Mouse (Mus musculus) heart, adult 18-20 months (tissue): Measurements from ENCODE around the gene Ap3d1. TPM values are rescaled to one million over a fixed set of nuclear protein-coding genes. Genes with fewer than 3 reads are reported as not detected.

Source experiments
- DNase-seq, 2 experiments: peaks; one replicate each; pipeline ENCODE4 v3.0.0; 2021 to 2022; ENCODE audit warnings: mixed read lengths in 1 of 2
- total RNA-seq, 2 experiments: library from RNA; stranded (reverse); gene quantifications; 2 replicates each; pipeline ENCODE4 v1.2.3; 2021

Gene Ap3d1
- total RNA-seq, 2 experiments from 2014 or later = 42.3 to 45.0 TPM

DNA sequence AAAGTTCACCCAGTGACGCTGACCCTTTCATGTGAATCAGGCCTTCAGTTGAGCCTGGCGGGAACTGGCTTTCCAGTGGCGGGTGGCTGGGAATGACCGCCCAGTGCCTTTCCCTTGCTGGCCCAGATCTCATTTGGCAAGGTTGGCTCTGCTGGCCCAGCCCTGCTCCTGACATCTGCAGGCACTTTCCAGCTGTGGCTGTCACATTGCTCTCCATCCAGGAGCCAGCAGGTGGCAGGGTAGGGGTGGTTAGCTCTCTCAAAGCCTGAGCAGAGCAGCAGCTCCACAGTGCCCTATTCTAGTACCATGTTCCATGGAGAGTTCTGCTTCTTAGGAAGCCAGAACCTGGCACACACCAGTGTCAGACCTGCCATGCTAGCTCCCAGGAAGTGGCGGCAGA lies 15.7 kb upstream of the Ap3d1 start:
- DNase-seq = peak; percentile 86 to 93

DNA sequence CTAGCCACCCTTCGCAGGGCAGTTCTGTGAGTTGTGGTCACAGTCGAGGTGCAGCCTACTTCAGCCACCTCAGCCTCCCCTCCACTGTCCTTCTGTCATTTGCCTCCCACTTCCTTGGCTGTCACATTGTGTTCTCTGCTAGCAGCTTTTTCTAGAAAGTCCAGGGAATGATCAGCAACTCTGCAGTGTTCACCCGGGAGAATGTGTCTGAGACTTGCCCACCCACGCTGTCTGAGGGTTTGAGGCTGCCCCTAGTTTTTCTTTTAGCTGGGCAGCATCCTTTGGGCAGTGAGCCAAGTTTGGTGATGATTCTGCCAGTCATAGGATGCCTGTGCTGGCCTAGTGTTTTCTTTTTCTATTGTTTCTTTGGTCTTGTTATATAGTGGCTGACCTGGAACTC lies 14.9 kb upstream of the Ap3d1 start:
- DNase-seq = no peak

DNA sequence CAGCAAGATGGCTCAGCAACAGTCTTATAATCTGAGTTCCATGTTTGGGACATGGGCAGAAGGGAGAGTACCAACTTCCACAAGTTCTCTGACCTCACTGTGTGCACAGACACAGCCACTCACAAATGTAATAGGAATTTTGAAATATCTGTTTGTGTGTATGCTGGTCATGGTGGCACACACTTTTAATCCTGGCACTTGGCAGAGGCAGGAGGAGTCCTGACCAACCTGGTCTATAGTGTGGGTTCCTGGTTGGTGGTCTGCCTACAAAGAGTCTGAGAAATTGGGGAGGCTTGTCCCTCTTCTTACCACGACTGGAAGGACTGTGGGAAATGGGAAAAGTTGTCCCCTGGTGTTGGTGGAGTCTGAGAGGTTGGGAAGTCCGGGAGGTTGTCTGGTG lies 14.4 kb upstream of the Ap3d1 start:
- no peak for DNase-seq

DNA sequence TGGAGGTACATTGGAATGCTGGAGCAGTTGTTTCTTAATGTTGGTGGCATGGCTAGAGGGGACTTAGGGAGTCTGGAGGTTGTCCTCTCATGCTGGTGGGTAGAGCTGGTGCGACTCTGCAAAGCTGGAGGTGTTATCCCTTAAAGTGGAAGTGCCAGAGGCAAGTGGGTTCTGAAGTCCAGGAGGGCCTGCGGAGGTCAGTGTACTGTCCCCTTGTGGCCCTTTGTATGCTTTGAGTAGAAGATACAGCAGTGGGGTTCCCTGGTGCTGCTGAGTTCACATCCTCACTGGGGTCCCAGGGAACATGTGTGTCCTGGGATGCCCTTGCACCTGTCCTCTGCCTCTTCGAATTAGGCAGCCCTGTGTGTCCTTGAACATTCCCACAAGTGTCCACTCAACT lies 14.0 kb upstream of the Ap3d1 start:
- DNase-seq = no peak

DNA sequence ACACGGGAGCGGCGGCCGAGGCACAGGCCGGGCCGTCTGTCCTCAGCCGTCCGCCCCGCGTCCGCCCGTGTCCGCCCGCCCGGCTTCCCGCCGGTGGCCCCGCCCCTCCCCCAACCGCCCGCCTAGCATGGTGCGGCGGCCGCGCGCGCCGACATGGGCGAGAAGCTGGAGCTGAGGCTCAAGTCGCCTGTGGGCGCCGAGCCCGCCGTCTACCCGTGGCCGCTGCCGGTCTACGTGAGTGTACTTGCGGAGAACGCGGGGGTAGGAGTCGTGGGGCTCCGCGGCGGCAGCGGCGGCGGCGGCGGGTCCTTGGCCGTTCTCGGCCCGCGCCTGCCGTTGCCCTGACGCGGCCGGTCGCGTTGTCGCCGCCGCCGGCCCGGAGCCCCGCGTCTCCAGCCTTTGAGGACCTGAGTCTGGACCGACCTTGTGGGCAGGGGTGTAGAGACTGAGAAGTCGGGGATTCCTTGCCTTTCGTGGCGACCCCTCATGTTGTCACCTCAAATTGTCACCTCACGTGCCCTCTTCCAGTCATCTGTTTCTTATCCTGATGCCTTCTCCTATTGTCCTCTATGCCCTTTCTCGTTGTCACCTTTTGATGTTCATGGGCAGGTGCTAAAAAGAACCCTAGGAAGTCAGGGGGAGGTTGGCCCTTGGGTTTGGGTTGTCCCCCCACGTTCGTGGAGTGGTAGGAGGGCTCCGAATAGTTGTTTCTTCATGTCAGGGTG lies 13.4 kb upstream of the Ap3d1 start:
- DNase-seq = peak in 1 of 2 experiments; percentile 46

DNA sequence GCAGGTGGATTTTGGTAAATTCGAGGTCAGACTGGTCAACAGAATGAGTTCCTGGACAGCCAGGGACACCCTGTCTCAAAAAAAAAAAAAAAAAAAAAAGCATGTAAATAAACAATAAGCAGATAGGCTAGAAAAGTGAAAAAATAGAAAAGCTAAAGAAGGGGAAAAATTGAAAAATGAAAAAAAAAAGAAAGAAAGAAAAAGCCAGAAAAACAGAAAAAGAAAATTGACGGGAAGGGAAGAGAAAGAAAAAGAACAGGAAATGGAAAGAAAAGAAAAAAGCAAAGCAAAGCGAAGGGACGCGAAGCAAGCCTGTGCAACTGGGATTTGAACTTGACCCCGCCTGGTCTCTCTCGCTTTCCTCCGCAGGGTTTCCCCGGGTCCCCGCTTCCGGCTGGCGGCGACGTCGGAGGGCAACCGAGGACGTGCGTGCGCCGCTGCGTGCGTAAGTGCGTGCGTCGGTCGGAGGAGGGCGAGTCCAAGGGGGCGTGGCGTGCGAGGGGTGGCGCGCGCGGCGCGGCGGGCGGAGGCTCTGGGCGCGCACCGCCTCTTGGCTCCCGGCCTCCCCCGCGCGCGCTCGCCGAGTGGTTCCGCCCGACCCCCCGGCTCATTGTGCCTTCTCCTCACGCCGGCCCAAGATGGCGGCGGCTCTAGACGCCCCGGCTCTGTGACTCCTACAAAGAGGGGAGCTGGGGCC lies 12.7 kb upstream of the Ap3d1 start, which contains the start of gene Dot1l:
Gene Dot1l, plus strand, starts transcription at position 613 of the 697 bp plus-strand sequence.
- peak; percentile 97 to 99 for DNase-seq

DNA sequence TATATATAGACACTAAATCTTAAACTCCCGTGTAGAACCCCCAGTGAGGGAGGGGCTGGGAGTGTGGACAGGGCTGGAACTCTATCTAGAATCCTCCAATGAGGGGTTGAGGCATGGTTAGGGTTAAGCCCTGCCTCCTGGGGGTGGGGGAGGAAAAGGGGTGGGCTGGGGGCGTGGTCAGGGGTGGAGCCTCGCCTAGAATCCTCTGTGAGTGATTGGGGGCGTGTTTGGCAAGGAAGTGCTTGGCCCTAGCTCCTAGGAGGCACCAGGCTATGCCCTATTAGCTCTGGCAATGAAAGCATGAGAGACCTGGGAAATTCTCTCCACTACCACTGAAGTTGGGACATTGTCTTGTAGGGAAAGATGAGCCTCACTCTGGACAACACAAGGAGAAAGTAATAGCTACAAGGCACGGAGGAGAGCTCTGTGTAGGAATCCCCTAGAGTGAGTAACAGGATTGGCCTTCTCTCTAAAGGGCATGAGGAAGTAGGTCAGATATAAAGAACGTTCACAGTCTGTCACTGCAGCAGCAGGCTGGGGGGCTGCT lies 10.1 kb upstream of the Ap3d1 start:
- peak; percentile 81 to 88 for DNase-seq

DNA sequence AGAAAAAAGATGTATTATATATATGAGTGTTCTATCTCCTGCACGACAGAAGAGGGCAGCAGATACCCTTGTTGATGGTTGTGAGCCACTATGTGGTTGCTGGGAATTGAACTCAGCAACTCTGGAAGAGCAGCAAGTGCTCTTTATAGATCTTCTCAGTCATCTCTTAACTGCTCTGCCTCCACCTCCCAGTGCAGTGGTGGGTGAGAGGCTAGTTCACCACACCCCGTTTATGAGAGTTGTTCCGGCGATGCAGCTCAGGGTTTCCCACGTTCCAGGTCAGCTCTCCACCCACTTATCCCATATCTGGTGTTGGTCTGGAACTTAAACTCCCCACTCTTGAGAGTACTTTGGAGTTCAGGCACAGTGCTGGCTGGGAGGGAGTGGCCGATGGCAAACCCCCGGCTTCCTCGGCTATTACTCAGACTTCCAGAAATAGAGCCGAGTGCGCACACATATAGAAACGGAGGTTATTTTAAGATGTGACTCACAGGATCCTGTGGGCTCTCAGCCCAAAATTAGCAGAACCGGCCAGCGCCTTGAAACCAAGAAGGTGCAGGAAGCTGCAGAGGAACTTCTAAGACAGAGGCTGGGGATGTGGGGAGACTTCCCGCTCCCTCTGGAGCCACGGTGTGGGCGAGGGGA lies 9.2 kb upstream of the Ap3d1 start:
- peak; percentile 83 to 92 for DNase-seq

DNA sequence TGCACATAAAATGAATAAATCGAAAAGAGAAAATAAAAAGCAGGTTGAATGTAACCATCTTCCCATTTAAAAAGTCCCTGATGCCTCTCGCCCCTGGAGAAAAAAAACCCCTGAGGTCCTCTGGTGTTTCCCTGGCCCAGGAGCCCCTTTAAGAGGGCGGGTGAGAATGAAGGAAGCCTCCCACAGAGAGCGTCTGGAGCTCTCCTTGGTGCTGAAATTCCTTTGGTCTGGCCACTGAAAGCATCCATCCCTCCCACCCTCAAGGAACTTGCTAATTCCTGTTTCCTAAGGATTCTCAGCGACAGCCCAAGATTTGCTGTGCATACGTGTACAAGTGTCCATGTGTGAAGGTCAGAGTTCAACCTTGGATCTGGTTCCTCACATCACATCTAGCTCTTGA lies 6.5 kb upstream of the Ap3d1 start:
- DNase-seq = peak; percentile 51 to 82

DNA sequence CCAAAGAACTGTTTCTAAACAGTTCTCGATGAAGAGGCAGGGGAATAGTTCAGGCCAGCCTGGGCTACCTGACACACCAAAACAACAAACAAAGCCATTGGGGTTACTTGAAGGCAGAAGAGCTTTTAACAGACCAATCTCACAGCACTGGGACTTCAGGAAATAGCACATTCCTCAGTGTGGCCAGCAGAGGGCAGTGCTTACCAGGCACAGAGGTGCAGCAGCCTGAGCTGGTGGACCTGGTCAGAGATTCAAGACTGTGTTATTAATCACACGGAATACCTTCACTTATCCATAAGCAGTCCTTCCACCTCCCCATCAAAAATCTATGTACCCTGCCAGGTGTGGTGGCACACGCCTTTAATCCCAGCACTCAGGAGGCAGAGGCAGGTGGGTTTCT lies 5.3 kb upstream of the Ap3d1 start:
- peak; percentile 80 to 86 for DNase-seq

DNA sequence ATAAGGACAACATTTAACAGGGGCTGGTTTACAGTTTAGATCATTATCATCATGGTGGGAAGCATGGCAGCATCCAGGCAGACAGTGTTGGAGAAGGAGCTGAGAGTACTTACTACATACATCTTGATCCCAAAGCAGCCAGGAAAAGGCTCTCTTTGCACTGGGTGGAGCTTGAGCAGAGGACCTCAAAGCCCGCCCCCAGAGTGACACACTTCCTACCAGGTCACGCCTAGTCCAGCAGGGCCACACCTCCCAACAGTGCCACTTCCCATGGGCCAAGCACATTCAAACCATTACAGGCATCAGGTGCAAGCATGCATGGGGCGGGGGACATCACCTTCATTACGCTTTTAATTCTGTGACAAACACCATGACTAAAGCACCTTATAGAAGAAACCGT lies 2.2 kb upstream of the Ap3d1 start:
- DNase-seq = peak; percentile 39 to 54

DNA sequence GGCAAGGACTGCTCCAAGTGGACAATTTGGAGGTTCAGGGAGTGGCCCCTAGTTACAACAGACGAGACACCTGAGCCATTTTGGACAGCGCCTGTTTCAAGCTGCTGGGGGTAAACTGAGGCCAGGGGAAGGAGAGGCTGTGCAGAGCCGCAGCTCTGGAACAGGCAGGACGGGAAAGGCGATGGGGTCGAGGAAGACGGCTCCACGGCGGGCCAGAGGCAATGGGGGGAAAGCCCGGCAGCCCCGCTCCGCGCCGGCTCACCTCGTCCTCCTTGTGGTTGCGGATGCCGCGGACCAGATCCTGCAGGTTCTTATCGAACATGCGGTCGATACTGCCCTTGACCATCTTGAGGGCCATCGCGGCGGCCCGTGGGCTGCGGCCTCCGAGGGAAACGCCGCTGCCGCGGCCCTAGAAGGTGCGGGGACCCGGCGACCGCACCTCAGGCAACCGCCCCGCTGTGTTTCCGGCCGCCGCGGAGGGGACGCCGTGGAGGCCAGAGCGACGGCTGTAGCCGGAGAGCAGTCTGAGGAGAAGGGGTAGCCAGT lies 357 bp downstream of the Ap3d1 start:
- DNase-seq = peak; percentile 23 to 31

DNA sequence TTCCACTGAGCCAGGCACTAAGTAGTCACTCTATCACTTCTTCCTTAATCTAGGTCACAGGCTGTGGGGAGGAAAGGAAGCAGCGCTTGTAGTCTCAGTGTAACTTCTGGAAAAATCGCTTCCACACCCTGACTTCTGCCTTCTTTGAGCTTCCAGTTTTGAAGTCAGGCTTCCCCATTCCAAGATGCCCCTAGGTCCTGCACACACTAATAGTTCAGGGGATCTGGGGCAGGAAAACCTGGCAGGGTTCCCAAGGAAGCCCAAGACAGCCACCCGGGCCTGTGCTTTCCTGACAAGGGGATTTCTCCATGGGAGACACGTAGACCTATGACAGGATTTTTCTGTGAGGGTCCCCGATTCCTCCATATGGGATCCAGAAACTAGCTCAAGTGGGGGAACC lies 918 bp downstream of the Ap3d1 start:
- DNase-seq = peak; percentile 54 to 56

DNA sequence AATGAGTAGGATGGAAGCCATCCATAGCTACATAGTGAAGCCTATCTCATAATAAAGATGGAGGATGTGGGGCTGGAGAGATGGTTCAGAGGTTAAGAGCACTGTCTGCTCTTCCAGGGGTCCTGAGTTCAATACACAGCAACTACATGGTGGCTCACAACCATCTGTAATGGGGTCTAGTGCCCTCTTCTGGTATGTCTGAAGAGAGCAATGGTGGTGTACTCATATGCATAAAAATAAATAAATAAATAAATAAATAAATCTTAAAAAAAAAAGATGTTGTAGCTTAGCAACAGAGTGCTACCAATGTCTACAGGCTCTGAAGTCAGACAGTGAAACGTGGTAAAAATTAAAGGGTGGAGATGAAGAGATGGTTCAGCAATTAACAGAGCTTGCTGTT lies 3.4 kb downstream of the Ap3d1 start:
- no peak for DNase-seq

DNA sequence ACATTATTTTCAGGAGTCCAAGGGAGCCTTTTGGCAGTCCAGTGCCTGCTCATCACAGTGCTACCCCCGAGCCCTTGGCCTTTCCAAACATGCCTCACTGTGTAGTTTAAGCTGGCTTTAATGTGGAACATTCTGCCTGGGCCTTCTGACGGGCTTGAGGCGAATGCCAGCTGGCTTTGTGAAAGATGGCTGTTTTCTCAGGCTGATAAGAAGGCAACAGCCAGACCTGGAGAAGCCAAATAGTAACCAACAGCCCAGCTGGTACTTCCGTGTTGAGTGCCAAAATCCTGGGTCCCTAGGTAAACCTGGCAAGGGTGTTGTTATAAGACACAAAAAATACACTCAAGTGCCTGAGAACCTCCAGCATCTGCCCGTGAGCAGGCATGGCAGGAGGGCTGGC lies 5.3 kb downstream of the Ap3d1 start:
- peak; percentile 30 to 36 for DNase-seq

DNA sequence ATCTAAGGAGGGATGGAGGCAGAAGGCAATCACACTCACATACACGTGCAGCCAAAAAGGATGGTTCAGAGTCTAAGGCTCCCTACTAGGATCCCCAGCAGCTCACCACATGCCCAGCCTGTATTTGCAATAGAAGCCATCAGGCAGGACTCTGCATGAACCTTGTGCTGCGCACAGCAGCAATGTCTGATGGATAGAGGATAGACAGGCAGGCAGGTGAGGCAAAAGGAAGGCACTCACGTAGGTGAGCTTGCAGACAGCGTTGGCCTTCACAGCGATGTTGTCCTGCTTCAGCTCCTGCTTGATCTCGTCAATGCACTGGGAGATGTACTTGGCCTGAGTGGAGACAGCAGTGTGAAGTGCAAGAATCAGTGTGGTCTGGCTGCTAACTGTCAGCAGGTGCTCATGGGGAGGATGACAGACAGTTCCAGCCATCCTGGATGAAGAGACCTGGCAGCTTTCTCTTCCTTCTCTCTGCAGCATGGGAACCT lies 9.4 kb downstream of the Ap3d1 start:
- no peak for DNase-seq

DNA sequence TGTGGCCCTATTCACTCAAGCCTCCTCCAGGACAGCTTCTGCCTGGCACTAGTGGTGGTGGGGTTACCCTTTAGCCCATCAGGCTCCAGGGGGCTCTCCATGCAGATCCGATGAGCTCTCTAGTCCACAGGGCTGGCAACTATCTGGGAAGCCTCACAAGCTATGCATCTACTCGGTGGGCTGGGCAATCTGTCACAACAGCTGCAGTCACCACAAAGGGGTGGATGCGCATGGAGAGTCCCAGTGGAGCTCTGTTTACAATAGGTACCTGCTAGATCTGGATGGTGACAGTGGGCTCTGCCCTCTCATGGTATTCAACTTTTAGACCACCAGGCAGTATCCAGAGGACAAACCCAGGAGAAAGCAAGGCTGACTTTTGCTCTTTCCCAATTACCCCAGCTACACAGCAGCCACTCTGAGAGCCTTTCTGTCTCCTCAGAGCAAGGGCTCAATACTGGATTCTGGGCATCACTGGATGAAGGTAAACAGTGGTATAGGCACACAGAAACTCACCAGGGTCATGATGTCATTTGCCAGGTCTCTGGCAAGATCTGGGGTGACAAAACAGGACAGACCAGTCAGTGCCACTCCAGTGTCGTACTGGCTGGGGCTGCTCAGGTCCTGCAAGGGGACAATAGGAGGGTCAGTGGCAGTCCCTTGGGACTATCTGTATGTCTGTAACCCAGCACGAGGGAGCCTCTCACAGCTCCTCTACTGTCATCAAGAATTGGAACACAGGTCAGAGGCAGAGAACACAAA lies 14.5 kb downstream of the Ap3d1 start:
- DNase-seq = no peak

DNA sequence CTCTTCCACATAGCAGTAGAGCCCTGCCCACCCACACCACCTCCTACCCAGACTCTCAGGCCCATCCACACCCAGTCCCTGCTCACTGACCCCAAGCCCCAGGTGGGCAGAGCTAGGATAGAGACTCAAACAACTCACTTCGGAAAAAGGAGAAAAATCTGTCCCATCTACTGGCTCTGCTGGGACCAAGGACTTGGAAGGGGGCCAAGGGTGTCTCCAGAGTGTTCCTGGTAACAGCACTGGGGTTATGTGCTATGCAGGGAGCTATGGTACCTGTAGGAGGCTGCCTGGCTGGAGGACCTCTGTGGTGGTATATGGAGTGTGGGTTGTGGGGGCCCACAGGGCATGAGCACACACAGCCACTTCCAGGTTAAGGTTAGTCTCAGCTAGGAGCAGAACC lies 24.8 kb downstream of the Ap3d1 start:
- no peak for DNase-seq

DNA sequence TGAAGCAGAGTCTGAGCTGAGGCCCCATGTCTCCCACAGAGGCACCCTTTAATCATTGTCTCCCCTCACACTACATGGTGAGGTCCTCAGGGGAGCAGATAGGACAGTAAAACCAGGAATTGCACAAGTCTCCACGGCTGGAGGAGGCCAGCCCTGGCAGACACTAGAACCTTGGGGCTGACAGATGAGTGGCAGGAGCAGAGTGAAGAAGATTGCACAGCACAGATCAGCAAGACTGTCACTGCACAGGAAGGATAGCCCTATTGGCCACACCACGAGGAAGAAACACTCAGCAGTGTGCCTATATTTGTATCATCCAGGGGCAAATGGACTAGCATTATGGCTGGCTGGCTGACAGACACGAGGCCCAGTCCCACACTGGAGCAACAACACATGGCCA lies 31.2 kb downstream of the Ap3d1 start:
- no peak for DNase-seq

DNA sequence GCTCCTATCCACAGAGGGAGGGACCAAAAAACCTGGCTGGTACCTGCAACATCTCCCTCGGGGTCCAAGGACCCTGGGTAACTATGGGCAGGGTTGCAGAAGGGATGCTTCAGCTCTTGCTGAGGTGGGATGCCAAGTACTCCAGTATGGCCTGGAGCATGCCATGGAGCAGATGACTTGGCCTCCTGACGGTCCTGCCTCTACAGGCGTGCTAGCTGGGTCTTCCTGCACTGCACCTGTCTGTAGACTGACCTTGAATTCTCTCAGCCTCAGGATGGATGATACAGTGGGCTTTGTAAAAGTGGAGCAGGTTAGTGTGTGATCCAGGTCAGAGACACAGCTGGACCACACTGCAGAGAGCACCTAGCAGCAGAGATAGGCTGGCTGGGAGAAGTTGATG lies 36.6 kb downstream of the Ap3d1 start:
- DNase-seq = no peak

DNA sequence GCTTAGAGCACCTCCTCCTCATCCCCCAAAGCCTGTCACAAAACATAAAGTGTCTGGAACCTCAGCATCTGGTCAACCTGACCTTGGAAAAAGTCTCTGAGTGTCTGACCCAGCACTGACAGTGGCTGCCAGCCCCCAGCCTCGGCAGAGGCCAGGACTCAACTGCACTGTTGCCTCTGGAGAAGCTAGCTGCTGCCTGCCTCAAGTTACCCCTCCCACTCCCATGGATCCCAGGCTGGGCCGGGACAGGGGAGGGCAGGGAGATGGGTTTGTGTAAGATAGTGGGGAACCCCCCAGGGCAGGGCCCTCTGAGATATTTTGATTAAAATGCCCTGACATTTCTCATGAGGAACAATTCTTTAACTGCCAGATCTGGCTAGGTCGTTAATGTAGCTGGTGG lies 37.0 kb downstream of the Ap3d1 start:
- no peak for DNase-seq

DNA sequence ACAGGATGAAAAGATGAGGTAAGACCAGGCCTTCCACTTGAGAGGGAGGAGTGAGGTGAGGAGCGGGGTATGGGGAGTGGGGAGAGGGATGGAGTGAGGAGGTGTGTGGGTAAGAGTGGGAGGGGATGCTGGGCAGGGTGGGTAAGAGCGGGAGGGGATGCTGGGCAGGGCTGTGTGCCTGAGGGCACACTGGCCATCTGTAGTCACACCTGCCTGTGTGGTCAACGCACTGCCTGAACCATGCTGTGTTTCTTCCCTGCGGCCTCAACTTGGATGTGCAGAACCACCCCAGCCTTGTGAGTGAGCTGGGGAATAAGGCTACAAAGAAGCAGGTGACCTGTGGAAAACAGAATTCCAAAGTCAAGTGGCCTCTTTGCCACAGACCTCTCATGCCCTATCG lies 37.6 kb downstream of the Ap3d1 start:
- DNase-seq = no peak
